Mouse (Mus musculus) hindbrain, embryonic 10.5 days (tissue): ENCODE data around the gene Sult1e1. TPM values are rescaled to one million over a fixed set of nuclear protein-coding genes. Genes with fewer than 3 reads are reported as not detected.

Source experiments
- DNase-seq: peaks from one replicate; pipeline ENCODE4 v3.0.0-alpha.2; 2017; ENCODE audit warnings: low spot score
- H3K27ac ChIP-seq: fragments of 300-500 bp; sonication (generic); 2 replicates; pipeline ENCODE4 v1.5.1; 2016; ENCODE audit warnings: mild to moderate bottlenecking, moderate library complexity
- H3K27me3 ChIP-seq: fragments of 300-500 bp; sonication (generic); 2 replicates; pipeline ENCODE4 v1.6.1; 2016; ENCODE audit warnings: mild to moderate bottlenecking; ENCODE audit not compliant: poor library complexity, insufficient read depth, severe bottlenecking
- H3K36me3 ChIP-seq: fragments of 300-500 bp; sonication (generic); 2 replicates; pipeline ENCODE4 v1.6.1; 2016; ENCODE audit warnings: mild to moderate bottlenecking, moderate library complexity
- H3K4me1 ChIP-seq: fragments of 300-500 bp; sonication (generic); replicated peaks from 2 replicates; pipeline ENCODE4 v1.6.1; 2016; ENCODE audit warnings: mild to moderate bottlenecking
- H3K4me3 ChIP-seq: fragments of 300-500 bp; sonication (generic); 2 replicates; pipeline ENCODE4 v1.5.1; 2016; ENCODE audit warnings: mild to moderate bottlenecking, moderate library complexity
- H3K9me3 ChIP-seq: fragments of 300-500 bp; sonication (generic); 2 replicates; pipeline ENCODE4 v1.6.1; 2016; ENCODE audit warnings: mild to moderate bottlenecking, moderate library complexity
- WGBS: fragments of 180-500 bp; shearing (Covaris S2); methylation state at CpG from one replicate; pipeline ENCODE4 v1.1.7; 2016; 5-methylcytosine and 5-hydroxymethylcytosine counted together
- polyA plus RNA-seq: library from polyadenylated mRNA; unstranded; fragments of >200 nt; fragmentation: Nextera tagmentation; extraction: Ambion mirVana; gene quantifications from 2 replicates; pipeline ENCODE4 v1.2.1, GENCODE M21; 2016

Gene Sult1e1
- polyA plus RNA-seq, 1 experiment from 2014 or later, result not detected

DNA sequence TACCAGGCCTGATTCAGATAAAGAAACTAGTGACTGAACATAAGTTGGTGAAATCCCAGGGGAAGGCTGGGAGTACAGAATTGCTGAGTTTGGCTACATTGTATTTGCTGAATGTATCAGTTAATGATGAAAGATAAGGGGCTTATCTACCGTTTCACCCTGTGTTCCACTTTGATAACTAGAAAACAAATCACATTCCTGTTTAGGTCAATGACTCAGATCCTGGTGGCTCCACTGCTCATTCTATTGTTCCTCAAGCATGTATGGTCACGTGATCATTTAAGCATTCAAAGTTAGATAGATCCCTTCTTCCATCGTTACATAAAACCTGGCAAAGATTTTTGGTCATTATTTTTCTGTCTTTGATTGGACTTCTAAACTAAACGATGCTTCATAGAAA, 28.9 kb downstream of the Sult1e1 start:
- H3K27ac ChIP-seq, result no peak overlapping the region
- WGBS, result 85% methylated on average over 4 of the region's 4 CpGs
- no peaks in the 10 kb centered on the region for H3K27me3 ChIP-seq
- H3K4me3 ChIP-seq, result no peak overlapping the region
- H3K36me3 ChIP-seq, result no peaks in the 10 kb centered on the region
- H3K4me1 ChIP-seq, result no peaks in the 10 kb centered on the region
- H3K9me3 ChIP-seq, result no peaks in the 10 kb centered on the region
- no peak for DNase-seq

DNA sequence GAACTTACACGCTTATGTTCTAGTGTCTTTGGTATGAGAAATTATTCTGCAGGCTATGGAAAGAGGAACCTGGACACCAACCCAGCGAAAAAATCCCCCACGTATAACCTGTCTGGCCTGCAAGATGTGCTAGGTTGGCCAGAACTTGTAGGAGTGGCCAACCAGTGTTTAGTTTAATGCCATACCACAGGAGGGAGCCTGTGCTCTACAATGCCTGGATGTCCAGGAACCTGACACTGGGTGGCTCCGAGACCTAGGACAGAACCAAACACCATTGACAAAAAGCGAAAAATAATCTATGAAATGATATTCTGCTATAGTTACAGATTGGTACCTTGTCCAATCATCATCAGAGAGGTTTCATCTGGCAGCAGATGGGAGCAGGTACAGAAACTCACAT, 31.2 kb downstream of the Sult1e1 start:
- Histone ChIP-seq H3K9me3 (no peaks in the 10 kb centered on the region), H3K36me3 (no peaks in the 10 kb centered on the region), H3K4me1 (no peaks in the 10 kb centered on the region), H3K4me3 (no peak overlapping the region), H3K27ac (no peak overlapping the region), H3K27me3 (no peaks in the 10 kb centered on the region)
- no peak for DNase-seq
- WGBS, result 80% methylated on average over 5 of the region's 5 CpGs

DNA sequence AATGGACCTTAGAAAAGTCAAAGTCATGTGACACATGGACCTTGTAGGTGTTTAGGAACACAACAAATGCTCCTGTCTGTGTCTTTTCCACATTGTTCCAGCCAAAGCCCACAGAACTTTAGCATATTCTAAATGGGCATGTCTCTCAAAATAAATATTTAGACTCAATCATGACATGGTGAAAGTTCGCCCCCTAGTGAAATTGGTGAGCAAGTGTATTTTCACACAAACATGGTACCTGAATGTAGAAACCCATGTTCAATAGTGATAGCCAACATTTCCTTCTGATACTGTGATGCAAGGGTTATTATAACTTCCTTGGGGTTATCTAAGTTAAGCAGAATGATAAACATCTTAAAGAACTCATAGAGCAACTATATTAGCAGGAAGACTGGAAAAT, 40.5 kb downstream of the Sult1e1 start:
- Histone ChIP-seq H3K27me3 (no peaks in the 10 kb centered on the region), H3K4me1 (no peaks in the 10 kb centered on the region), H3K9me3 (no peaks in the 10 kb centered on the region), H3K36me3 (no peaks in the 10 kb centered on the region), H3K4me3 (no peak overlapping the region), H3K27ac (no peak overlapping the region)
- WGBS, result 27% methylated on average over 1 of the region's 1 CpGs
- no peak for DNase-seq

GRCm38 (mm10) chr5:87538111-87538510, 53.3 kb downstream of the Sult1e1 start, which contains the start of gene Sult1b1:
TSS of gene Sult1b1 (minus strand) at chr5:87538195.
- Histone ChIP-seq H3K4me3 (no peak within 1 kb of the TSS), H3K4me1 (no peaks in the 10 kb centered on the region), H3K9me3 (no peaks in the 10 kb centered on the region), H3K36me3 (no peaks in the 10 kb centered on the region), H3K27ac (no peak within 1 kb of the TSS), H3K27me3 (no peaks in the 10 kb centered on the region)
- WGBS, result 92% methylated on average over 2 of the region's 2 CpGs
- no peak for DNase-seq

DNA sequence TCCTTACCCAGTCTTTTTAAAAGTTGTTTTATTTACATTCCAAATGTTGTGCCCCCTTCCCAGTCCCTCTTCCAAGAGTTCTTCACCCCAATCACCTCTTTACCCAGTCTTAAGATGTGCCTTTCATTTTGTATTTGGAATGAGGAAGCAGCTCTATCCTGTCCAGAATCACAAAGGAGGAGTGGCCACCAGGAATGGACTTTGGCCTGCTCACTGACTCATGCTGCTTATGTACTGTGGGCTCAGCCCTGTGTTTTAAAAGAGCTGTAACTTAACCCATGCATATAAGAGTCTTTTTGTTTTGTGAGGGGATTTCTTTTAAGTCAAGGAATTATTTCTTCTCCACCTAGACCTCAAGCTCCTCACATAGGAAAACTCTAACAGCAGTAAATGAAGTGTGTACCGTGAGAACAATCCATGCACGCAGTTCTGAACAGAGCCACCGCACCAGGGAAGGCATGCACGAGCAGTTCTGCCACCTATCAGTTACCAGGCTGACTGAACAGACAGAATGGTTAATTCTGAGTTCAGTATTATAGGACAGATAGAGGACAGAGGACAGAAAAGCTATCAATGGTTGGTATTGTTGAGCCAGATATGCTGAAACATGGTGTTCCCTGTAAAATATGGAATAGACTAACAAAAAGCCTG, 55.3 kb downstream of the Sult1e1 start:
- H3K4me3 ChIP-seq, result no peak overlapping the region
- H3K27ac ChIP-seq, result no peak overlapping the region
- no peaks in the 10 kb centered on the region for H3K27me3 ChIP-seq
- H3K36me3 ChIP-seq, result no peaks in the 10 kb centered on the region
- WGBS, result 63% methylated on average over 4 of the region's 4 CpGs
- no peaks in the 10 kb centered on the region for H3K4me1 ChIP-seq
- no peaks in the 10 kb centered on the region for H3K9me3 ChIP-seq
- DNase-seq, result no peak

GRCm38 (mm10) chr5:87532288-87532687, 59.1 kb downstream of the Sult1e1 start:
- Histone ChIP-seq H3K9me3 (no peaks in the 10 kb centered on the region), H3K4me3 (no peak overlapping the region), H3K27ac (no peak overlapping the region), H3K4me1 (no peaks in the 10 kb centered on the region), H3K36me3 (no peaks in the 10 kb centered on the region), H3K27me3 (no peaks in the 10 kb centered on the region)
- WGBS, result 75% methylated on average over 2 of the region's 2 CpGs
- DNase-seq, result no peak

Other genes starting within 250 kb of the Sult1e1 start
- not detected in 2 replicates for gene Ugt2b38, start 167.4 kb downstream of the Sult1e1 start, polyA plus RNA-seq
- not detected in 2 replicates for gene Ugt2a2, start 109.3 kb downstream of the Sult1e1 start, polyA plus RNA-seq
- gene Gm43638, start 104.8 kb downstream of the Sult1e1 start, polyA plus RNA-seq, result not detected in 2 replicates
- gene Ugt2a1, start 100.7 kb downstream of the Sult1e1 start, polyA plus RNA-seq, result not detected in 2 replicates
- gene Sult1b1, start 53.4 kb downstream of the Sult1e1 start, polyA plus RNA-seq, result not detected in 2 replicates
- gene Sult1d1, start 22.6 kb downstream of the Sult1e1 start, polyA plus RNA-seq, result not detected in 2 replicates
- gene Csn1s1, start 74.6 kb upstream of the Sult1e1 start, polyA plus RNA-seq, result not detected in 2 replicates
- not detected in 2 replicates for gene Csn2, start 108.0 kb upstream of the Sult1e1 start, polyA plus RNA-seq
- gene Csn1s2a, start 183.0 kb upstream of the Sult1e1 start, polyA plus RNA-seq, result not detected in 2 replicates
- gene Csn1s2b, start 216.5 kb upstream of the Sult1e1 start, polyA plus RNA-seq, result not detected in 2 replicates
- gene Prr27, start 234.1 kb upstream of the Sult1e1 start, polyA plus RNA-seq, result not detected in 2 replicates